Mouse (Mus musculus) adrenal gland, adult 10 weeks (tissue): ENCODE measurements around the gene Hif1an. TPM values are rescaled to one million over a fixed set of nuclear protein-coding genes. Genes with fewer than 3 reads are reported as not detected.

Experiments
- polyA plus RNA-seq: library from polyadenylated mRNA; stranded (reverse); fragments of 350-450 nt; fragmentation: Illumina TruSeq; extraction: RNeasy Lipid Tissue Mini Kit (QIAGEN cat#74804); gene quantifications from one replicate; pipeline ENCODE4 v1.2.3, GENCODE M21; 2014; ENCODE audit warnings: low read depth, low replicate concordance

Gene Hif1an
- 10.7 TPM for polyA plus RNA-seq

DNA sequence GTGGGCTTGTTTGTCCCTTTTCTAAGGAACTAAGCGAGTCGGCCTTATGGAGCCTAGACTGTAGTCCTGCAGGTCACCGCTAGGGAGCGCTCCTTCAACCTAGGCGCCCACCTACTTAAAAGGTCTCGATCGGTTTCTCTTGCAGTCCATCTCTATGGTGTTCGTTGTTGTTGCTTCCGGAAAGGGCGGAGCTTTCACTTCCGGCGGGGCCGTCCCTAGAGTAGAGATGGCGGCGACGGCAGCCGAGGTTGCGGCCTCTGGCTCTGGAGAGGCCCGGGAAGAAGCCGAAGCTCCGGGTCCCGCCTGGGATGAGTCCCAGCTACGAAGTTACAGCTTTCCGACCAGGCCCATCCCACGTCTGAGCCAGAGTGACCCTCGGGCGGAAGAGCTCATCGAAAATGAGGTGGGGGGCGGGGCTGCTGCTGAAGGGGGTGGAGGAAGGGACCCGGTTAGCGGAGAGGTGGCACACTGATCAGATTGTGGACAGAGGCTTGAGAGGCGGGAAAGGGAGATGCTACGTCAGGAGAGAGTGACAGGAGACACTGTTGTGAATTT lies at the start of gene Hif1an:
Gene Hif1an, plus strand, starts transcription at position 199 of the 555 bp plus-strand sequence.

GRCm38 (mm10) chr19:44545321-44546041 lies 17.2 kb upstream of the Hif1an start, which contains the start of gene Sec31b:
Gene Sec31b (minus strand): TSS chr19:44545864.

GRCm38 (mm10) chr19:44552731-44553130 lies 9.9 kb upstream of the Hif1an start, which contains the start of gene Gm20538:
Gene Gm20538 (minus strand): TSS chr19:44552831.

DNA sequence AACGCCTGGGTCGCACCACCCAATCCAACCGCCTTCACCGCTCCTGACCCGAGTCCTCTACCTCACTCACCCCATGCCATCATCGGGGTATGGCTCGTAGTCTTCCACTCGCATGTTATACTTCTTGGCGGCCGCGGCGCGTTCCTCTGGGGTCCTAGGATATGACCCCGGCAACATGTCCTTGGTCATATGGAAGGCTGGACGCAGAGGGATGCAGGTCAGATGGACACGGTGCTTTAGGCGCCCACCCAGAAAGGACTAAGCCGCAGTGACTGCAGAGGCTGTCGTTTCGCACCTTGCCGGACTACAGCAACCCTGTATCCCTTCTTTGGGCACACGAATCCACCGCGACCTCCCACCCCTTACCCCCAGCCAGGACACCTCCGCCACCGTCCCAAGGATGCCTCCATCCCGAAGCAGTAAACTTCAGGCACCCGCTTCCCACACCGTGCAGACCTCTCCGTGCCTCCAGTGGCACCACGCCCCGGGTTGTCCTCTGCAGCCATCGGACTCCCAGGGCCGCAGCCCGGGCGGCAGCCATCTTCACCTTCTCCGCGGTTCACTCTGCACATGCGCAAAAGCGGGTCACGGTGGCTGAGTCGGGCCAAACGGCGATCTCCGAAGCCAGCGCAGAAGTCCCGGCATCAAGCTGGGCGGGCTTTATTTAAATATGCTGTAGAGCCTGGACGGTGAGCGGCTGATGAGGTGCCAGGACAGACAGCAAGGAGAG lies 7.6 kb upstream of the Hif1an start, which contains the start of gene Ndufb8:
Gene Ndufb8, minus strand, starts transcription at position 580 of the 730 bp plus-strand sequence.

Other genes with a start within 250 kb of the Hif1an start
- gene Scd4, start 229.8 kb upstream of the Hif1an start, polyA plus RNA-seq: 0.64 TPM
- 2,086 TPM for gene Scd1, start 155.0 kb upstream of the Hif1an start, polyA plus RNA-seq
- gene Wnt8b, start 69.4 kb upstream of the Hif1an start, polyA plus RNA-seq: not detected
- not detected for gene Sec31b, start 17.0 kb upstream of the Hif1an start, polyA plus RNA-seq
- not detected for gene Gm20538, start 10.0 kb upstream of the Hif1an start, polyA plus RNA-seq
- 79.5 TPM for gene Ndufb8, start 7.4 kb upstream of the Hif1an start, polyA plus RNA-seq
- gene Pax2, start 193.2 kb downstream of the Hif1an start, polyA plus RNA-seq: not detected